Mouse (Mus musculus) liver, postnatal 0 days (tissue): ENCODE measurements around the gene Ppp1r12b.
"Not testable (repeated sequence)": the region's sequence is repeated elsewhere in the genome, so short reads cannot be mapped to it uniquely, and the experiment has no call there.

Experiments
- CTCF ChIP-seq: sonication (generic); IDR thresholded peaks from 2 replicates; pipeline ENCODE4 v1.5.1; 2016; ENCODE audit warnings: antibody characterized with exemption, low read depth
- EP300 ChIP-seq: IDR thresholded peaks from 2 replicates; pipeline ENCODE4 v1.6.1; 2016; ENCODE audit warnings: antibody characterized with exemption, low read depth, mild to moderate bottlenecking

- not testable (repeated sequence) for TF ChIP-seq EP300, CTCF
Observed at GRCm38 (mm10) chr1:134830881-134831280, 124.9 kb downstream of the Ppp1r12b start.
